Mouse (Mus musculus): ENCODE results near the gene Tti1.
"Not testable (repeated sequence)": the region's sequence is repeated elsewhere in the genome, so short reads cannot be mapped to it uniquely, and the experiment has no call there.

Tti1 gene

GRCm38 (mm10) chr2:158028354-158028863 is at the start of gene Tti1, which contains the start of gene Rprd1b:
TSS of gene Tti1 (minus strand) at chr2:158028433.
TSS of gene Rprd1b (plus strand) at chr2:158028497.
- DNase-seq (ENCODE audit: low spot score in 2 of 2) = peak; percentile 91 to 96

- DNase-seq (ENCODE audit: low spot score in 2 of 2) = no peak
These were observed 49.7 kb upstream of the Tti1 start for GRCm38 (mm10) chr2:158077981-158078380.

GRCm38 (mm10) chr2:158076690-158077089 is 48.5 kb upstream of the Tti1 start:
- DNase-seq (ENCODE audit: low spot score in 2 of 2) = no peak

GRCm38 (mm10) chr2:158074835-158075234 is 46.6 kb upstream of the Tti1 start:
- no peak for DNase-seq (ENCODE audit: low spot score in 2 of 2)

GRCm38 (mm10) chr2:158071633-158071995 is 43.4 kb upstream of the Tti1 start:
- DNase-seq (ENCODE audit: low spot score in 2 of 2) = no peak

- no peak for DNase-seq (ENCODE audit: low spot score in 2 of 2)
These were observed 42.8 kb upstream of the Tti1 start for GRCm38 (mm10) chr2:158070885-158071632.

GRCm38 (mm10) chr2:158068444-158068971 is 40.3 kb upstream of the Tti1 start:
- DNase-seq (ENCODE audit: low spot score in 2 of 2) = no peak

GRCm38 (mm10) chr2:158067260-158067824 is 39.1 kb upstream of the Tti1 start:
- no peak for DNase-seq (ENCODE audit: low spot score in 2 of 2)

- DNase-seq (ENCODE audit: low spot score in 2 of 2) = no peak
These were observed 38.2 kb upstream of the Tti1 start for GRCm38 (mm10) chr2:158066456-158066855.

- no peak for DNase-seq (ENCODE audit: low spot score in 2 of 2)
These were observed 36.8 kb upstream of the Tti1 start for GRCm38 (mm10) chr2:158065064-158065463.

- DNase-seq (ENCODE audit: low spot score in 2 of 2) = no peak
These were observed 36.4 kb upstream of the Tti1 start for GRCm38 (mm10) chr2:158064571-158065048.

- DNase-seq (ENCODE audit: low spot score in 2 of 2) = no peak
These were observed 34.8 kb upstream of the Tti1 start for GRCm38 (mm10) chr2:158063036-158063435.

GRCm38 (mm10) chr2:158059666-158060105 is 31.5 kb upstream of the Tti1 start:
- no peak for DNase-seq (ENCODE audit: low spot score in 2 of 2)

- no peak for DNase-seq (ENCODE audit: low spot score in 2 of 2)
These were observed 30.3 kb upstream of the Tti1 start for GRCm38 (mm10) chr2:158058534-158058933.

GRCm38 (mm10) chr2:158057030-158057429 is 28.8 kb upstream of the Tti1 start:
- DNase-seq (ENCODE audit: low spot score in 2 of 2) = no peak

GRCm38 (mm10) chr2:158055383-158055782 is 27.1 kb upstream of the Tti1 start:
- DNase-seq (ENCODE audit: low spot score in 2 of 2) = not testable (repeated sequence)

- no peak for DNase-seq (ENCODE audit: low spot score in 2 of 2)
These were observed 26.4 kb upstream of the Tti1 start for GRCm38 (mm10) chr2:158054596-158054995.

- DNase-seq (ENCODE audit: low spot score in 2 of 2) = no peak
These were observed 21.9 kb upstream of the Tti1 start for GRCm38 (mm10) chr2:158050116-158050515.

GRCm38 (mm10) chr2:158048718-158049117 is 20.5 kb upstream of the Tti1 start:
- DNase-seq (ENCODE audit: low spot score in 2 of 2) = no peak

GRCm38 (mm10) chr2:158047903-158048302 is 19.7 kb upstream of the Tti1 start:
- peak; percentile 69 to 84 for DNase-seq (ENCODE audit: low spot score in 2 of 2)

GRCm38 (mm10) chr2:158046186-158046585 is 18.0 kb upstream of the Tti1 start:
- no peak for DNase-seq (ENCODE audit: low spot score in 2 of 2)

- no peak for DNase-seq (ENCODE audit: low spot score in 2 of 2)
These were observed 15.3 kb upstream of the Tti1 start for GRCm38 (mm10) chr2:158043504-158043903.

GRCm38 (mm10) chr2:158040396-158040795 is 12.2 kb upstream of the Tti1 start:
- no peak for DNase-seq (ENCODE audit: low spot score in 2 of 2)

Data from spleen, postnatal 4 days (tissue).